Mouse (Mus musculus) limb, embryonic 14.5 days (tissue): ENCODE measurements around the gene Inka2. TPM values are rescaled to one million over a fixed set of nuclear protein-coding genes. Genes with fewer than 3 reads are reported as not detected.

Source experiments
- ATAC-seq: fragments of 200-750 bp; cut with Nextera tagmentation; 2 replicates; pipeline ENCODE4 v1.8.0; 2017; ENCODE audit warnings: low read depth, moderate number of reproducible peaks, moderate TSS enrichment; ENCODE audit not compliant: low FRiP score
- DNase-seq: peaks from one replicate; pipeline ENCODE4 v3.0.0-alpha.2; 2015; ENCODE audit warnings: low spot score
- H3K27ac ChIP-seq: fragments of 300-500 bp; sonication (generic); replicated peaks from 2 replicates; pipeline ENCODE4 v1.5.1; 2014; ENCODE audit warnings: low read depth, mild to moderate bottlenecking, low read length, moderate library complexity, mixed read lengths
- H3K27me3 ChIP-seq: fragments of 300-500 bp; sonication (generic); 2 replicates; pipeline ENCODE4 v1.6.1; 2014; ENCODE audit warnings: low read length, mixed read lengths; ENCODE audit not compliant: control insufficient read depth, insufficient read depth
- H3K36me3 ChIP-seq: fragments of 300-500 bp; sonication (generic); 2 replicates; pipeline ENCODE4 v1.6.1; 2014; ENCODE audit warnings: mild to moderate bottlenecking, low read length, moderate library complexity, mixed read lengths; ENCODE audit not compliant: control insufficient read depth, insufficient read depth
- H3K4me1 ChIP-seq: fragments of 300-500 bp; sonication (generic); 2 replicates; pipeline ENCODE4 v1.6.1; 2014; ENCODE audit warnings: antibody characterized with exemption, low read length, mixed read lengths; ENCODE audit not compliant: control insufficient read depth, insufficient read depth
- H3K4me2 ChIP-seq: fragments of 300-500 bp; sonication (generic); replicated peaks from 2 replicates; pipeline ENCODE4 v1.6.1; 2014; ENCODE audit warnings: low read depth, mild to moderate bottlenecking, low read length, moderate library complexity; ENCODE audit not compliant: severe bottlenecking
- H3K4me3 ChIP-seq: fragments of 300-500 bp; sonication (generic); replicated peaks from 2 replicates; pipeline ENCODE4 v1.5.1; 2014; ENCODE audit warnings: low read length
- H3K9ac ChIP-seq: fragments of 300-500 bp; sonication (generic); 2 replicates; pipeline ENCODE4 v1.6.1; 2014; ENCODE audit warnings: mild to moderate bottlenecking, low read depth, low read length, moderate library complexity; ENCODE audit not compliant: severe bottlenecking
- H3K9me3 ChIP-seq: fragments of 300-500 bp; sonication (generic); 2 replicates; pipeline ENCODE4 v1.6.1; 2016; ENCODE audit warnings: low read length; ENCODE audit not compliant: control insufficient read depth
- POLR2A ChIP-seq: fragments of 200-500 bp; IDR thresholded peaks from 2 replicates; pipeline ENCODE4 v1.8.0; 2012; ENCODE audit warnings: inconsistent platforms, mild to moderate bottlenecking, moderate library complexity, borderline replicate concordance; ENCODE audit not compliant: insufficient read depth, insufficient read length; ENCODE audit errors: extremely low read depth
- WGBS: fragments of 180-500 bp; shearing (Covaris S2); extraction: QIAGEN DNeasy Blood & Tissue Kit; methylation state at CpG from one replicate; pipeline ENCODE4 v1.1.7; 2014; 5-methylcytosine and 5-hydroxymethylcytosine counted together
- polyA plus RNA-seq, 2 experiments: library from polyadenylated mRNA; depleted of rRNA in 1 of 2; stranded (reverse) in 1 of 2; unstranded in 1 of 2; fragments of >200 nt; fragmentation: Nextera tagmentation in 1 of 2; extraction: Ambion mirVana in 1 of 2; gene quantifications; 2 replicates each; pipeline versions ENCODE4 v1.2.1 to v1.2.3; 2012 to 2014

Inka2 gene
- polyA plus RNA-seq, 2 experiments = 1.7 to 5.9 TPM

GRCm38 (mm10) chr3:105768529-105768928, 64.1 kb downstream of the Inka2 start:
- ATAC-seq = no peak
- Histone ChIP-seq H3K4me3 (no peak overlapping the region), H3K4me1 (no peaks in the 10 kb centered on the region), H3K4me2 (no peak overlapping the region), H3K27ac (no peak overlapping the region), H3K9me3 (no peaks in the 10 kb centered on the region), H3K9ac (no peak overlapping the region), H3K27me3 (no peaks in the 10 kb centered on the region), H3K36me3 (no peaks in the 10 kb centered on the region)
- no peak for DNase-seq
- TF ChIP-seq POLR2A = no peak
- 90% methylated on average over 6 of the region's 6 CpGs for WGBS

GRCm38 (mm10) chr3:105769380-105769779, 65.0 kb downstream of the Inka2 start:
- H3K4me3 ChIP-seq = no peak overlapping the region
- H3K4me1 ChIP-seq = no peaks in the 10 kb centered on the region
- H3K9me3 ChIP-seq = no peaks in the 10 kb centered on the region
- no peaks in the 10 kb centered on the region for H3K27me3 ChIP-seq
- DNase-seq (no peak), ATAC-seq (no peak)
- no peak overlapping the region for H3K9ac ChIP-seq
- no peak overlapping the region for H3K4me2 ChIP-seq
- no peaks in the 10 kb centered on the region for H3K36me3 ChIP-seq
- TF ChIP-seq POLR2A = no peak
- WGBS = 78% methylated on average over 2 of the region's 2 CpGs
- H3K27ac ChIP-seq = no peak overlapping the region

Other genes starting within 250 kb of the Inka2 start
- 19.8 and 20.5 TPM in 2 replicates for gene Ddx20, start 17.0 kb upstream of the Inka2 start, polyA plus RNA-seq (2012; rRNA removed)
- gene Ddx20, start 17.0 kb upstream of the Inka2 start, polyA plus RNA-seq (2014; fragmentation: Nextera tagmentation; extraction: Ambion mirVana) = 28.8 and 34.9 TPM in 2 replicates
- 35.5 and 45.1 TPM in 2 replicates for gene Rap1a, start 96.7 kb downstream of the Inka2 start, polyA plus RNA-seq (2012; rRNA removed)
- 73.9 and 77.7 TPM in 2 replicates for gene Rap1a, start 96.7 kb downstream of the Inka2 start, polyA plus RNA-seq (2014; fragmentation: Nextera tagmentation; extraction: Ambion mirVana)
- 2.1 and 2.3 TPM in 2 replicates for gene Adora3, start 166.3 kb downstream of the Inka2 start, polyA plus RNA-seq (2012; rRNA removed)
- 2.8 and 3.2 TPM in 2 replicates for gene Adora3, start 166.3 kb downstream of the Inka2 start, polyA plus RNA-seq (2014; fragmentation: Nextera tagmentation; extraction: Ambion mirVana)
- gene Tmigd3, start 166.3 kb downstream of the Inka2 start, polyA plus RNA-seq (2012; rRNA removed) = 0.21 TPM in 1 of 2 replicates, not detected in the other
- gene Tmigd3, start 166.3 kb downstream of the Inka2 start, polyA plus RNA-seq (2014; fragmentation: Nextera tagmentation; extraction: Ambion mirVana) = 0.23 and 0.33 TPM in 2 replicates
- gene I830077J02Rik, start 228.1 kb downstream of the Inka2 start, polyA plus RNA-seq (2012; rRNA removed) = 0.41 and 0.69 TPM in 2 replicates
- 0.66 and 0.88 TPM in 2 replicates for gene I830077J02Rik, start 228.1 kb downstream of the Inka2 start, polyA plus RNA-seq (2014; fragmentation: Nextera tagmentation; extraction: Ambion mirVana)